Mouse (Mus musculus) lung, adult 2 months (tissue): Measurements from ENCODE around the gene Pdcd11.

ENCODE experiments used
- CTCF ChIP-seq: fragments of 200-500 bp; IDR thresholded peaks from 2 replicates; pipeline ENCODE4 v1.5.1; 2011; ENCODE audit warnings: mild to moderate bottlenecking, low read length, control low read depth; ENCODE audit not compliant: insufficient read depth
- POLR2A ChIP-seq: fragments of 200-500 bp; IDR thresholded peaks from 2 replicates; pipeline ENCODE4 v1.6.1; 2011; ENCODE audit warnings: low read depth, mild to moderate bottlenecking, control low read depth, low read length, borderline replicate concordance; ENCODE audit errors: extremely low read depth

DNA sequence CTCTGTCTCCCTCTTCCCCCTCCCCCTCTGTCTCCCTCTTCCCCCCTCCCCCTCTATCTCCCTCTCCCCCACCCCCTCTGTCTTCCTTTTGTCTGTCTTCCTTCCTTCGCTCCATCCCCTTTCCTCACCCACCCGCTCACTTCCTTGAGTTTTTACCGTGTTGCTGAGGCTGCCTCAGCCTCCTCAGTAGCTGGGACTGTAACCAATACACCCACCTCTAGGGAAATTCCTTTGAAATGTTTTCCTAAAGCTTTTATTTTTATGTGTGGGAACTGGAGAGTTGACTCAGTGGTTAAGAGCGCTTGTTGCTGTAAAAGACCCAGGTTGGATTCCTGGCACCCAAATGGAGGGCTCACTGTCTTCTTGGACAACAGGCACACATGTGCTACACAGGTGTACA is 71.1 kb downstream of the Pdcd11 start:
- TF ChIP-seq CTCF (no peak), POLR2A (no peak)
